Mouse (Mus musculus) lung, postnatal 25 days (tissue): Measurements from ENCODE around the gene Tex26.

ENCODE experiments used
- DNase-seq: peaks from one replicate; pipeline ENCODE4 v3.0.0; 2022; ENCODE audit warnings: low spot score

Tex26 gene

DNA sequence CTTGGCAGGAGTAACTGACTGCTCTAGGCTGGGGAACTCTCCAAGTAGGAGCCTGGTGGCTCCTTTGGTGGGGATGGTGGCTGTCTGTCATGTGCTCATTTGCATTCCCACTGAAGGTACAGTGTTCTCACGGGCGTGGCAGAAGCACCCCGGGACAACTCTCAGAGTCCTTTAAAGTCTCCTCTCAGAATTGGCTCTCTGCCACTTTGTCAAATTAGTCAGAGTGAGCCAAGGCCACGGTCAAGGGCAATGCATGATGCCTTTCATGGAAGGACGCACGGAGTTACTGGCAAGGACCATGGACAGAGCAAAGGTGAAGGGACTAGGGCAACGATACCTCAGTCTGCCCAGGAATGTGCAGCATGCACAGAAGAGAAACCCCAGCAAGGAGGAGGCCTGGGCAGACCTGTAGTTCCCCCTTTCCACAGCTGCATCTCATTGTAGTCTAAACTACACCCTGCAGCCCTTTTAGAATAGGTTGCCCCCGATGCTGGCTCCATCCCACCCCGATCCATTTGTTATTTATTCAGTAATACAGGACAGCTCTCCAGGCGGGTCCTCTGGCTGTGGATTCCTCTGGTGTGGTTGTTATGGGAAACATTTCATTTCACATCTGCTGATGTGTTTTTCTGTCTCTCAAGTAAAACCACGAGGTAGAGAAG, 49.0 kb downstream of the Tex26 start:
- DNase-seq: no peak

DNA sequence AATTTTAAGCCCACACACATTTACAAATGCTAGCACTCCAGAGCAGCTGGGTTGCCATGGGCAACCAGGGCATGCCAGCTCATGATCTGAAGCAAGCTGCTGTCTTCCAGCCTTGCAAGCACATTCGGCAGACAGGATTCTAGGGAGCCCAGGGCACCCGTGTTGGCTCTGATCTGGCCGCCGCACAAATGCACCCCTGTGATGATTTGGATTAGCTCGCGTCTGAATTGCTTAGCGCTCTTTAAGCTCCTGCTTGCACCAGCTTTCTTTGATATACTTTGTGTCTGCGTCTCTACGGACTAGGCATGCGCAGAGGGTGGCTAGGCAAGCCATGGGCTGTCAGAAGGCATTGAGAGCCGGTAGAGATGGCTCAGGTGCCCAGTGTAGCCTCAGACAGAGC, 49.7 kb downstream of the Tex26 start:
- no peak for DNase-seq

DNA sequence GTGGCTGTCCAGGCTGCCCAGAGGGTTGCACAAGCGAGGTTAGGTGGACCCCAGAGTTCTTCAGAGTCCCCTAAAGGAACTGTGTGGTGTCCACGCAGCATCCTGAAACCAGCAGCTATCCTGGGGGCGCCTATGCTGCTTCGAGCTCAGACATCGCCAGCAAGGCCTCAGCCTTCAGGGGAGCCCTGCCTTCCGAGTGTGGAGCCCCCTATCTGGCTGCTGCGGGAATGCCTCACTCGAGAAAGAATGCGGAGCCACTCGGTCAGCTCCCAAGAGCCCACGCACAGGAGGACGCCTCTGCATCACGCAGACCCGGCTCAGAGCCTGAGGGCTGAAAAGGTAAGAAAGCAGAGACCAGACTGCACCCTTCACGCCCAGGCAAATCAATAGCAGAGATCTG, 50.8 kb downstream of the Tex26 start:
- DNase-seq: no peak

DNA sequence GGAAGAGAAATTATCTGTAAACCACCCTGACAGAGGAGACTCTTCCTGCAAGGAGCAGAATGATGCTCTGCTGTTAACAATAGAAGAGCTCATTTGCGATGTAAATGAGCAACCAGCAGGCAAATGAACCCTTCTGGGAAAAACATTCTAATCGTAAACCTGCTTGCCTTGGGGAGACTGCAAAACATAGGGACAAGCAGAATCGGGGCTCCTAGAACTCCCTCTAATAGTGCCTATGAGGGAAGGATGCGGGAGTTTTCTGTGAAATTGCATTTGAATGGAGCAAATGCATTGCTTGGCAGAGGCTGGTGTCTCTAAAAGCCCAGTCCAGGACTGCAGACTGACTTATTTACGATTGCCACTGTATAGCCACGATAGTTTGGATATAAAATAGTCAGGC, 56.2 kb downstream of the Tex26 start:
- DNase-seq: no peak

DNA sequence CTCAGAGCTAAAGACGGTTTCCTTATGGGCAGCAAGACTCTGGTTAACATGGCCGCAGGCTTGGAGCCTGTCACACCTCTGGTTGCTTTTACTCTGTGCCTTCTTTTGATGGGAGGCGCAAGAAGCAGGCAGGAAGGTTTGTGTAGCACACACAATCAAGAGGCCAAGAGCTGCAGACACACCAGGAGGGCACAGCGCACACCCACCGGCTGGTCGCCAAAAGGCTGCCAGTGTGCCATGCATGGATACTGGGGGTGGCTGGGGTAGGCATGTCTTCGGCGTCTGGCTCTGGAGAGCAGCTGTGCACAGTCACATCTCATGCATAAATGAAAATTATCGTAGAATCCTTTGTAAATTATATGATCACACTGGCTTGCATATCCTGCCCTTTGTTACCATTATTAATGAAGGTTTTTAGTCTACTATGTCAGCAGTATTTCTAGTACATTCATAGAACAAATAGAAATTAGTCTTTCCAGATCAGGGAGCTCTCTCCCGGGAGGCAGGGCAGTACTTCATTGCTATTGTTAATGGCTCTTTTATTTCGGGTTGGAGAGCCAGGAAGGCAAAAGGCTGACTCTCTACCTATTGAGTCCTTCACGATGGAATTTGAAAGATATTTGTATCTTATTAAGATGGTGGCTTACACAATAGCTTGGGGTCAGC, 57.1 kb downstream of the Tex26 start:
- DNase-seq: no peak

DNA sequence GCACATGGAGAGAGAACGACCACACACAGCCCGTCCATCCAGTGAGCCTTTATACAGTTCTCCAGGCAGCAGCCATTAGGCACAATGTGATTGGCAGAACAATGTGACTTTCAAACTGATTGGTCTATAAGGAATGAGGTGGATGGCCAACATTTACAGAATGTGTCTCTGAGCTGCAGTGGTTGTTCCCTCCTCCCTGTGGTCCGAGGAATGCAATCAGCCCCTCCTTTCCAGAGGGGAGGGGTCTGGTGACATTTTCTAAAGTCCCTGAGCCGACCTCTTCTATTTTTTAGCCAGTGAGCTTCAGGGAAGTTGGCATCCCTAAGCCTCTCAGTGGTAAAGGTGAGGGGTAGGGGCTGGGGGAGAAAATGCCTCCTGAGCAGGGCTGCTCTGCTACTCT, 60.5 kb downstream of the Tex26 start:
- no peak for DNase-seq

DNA sequence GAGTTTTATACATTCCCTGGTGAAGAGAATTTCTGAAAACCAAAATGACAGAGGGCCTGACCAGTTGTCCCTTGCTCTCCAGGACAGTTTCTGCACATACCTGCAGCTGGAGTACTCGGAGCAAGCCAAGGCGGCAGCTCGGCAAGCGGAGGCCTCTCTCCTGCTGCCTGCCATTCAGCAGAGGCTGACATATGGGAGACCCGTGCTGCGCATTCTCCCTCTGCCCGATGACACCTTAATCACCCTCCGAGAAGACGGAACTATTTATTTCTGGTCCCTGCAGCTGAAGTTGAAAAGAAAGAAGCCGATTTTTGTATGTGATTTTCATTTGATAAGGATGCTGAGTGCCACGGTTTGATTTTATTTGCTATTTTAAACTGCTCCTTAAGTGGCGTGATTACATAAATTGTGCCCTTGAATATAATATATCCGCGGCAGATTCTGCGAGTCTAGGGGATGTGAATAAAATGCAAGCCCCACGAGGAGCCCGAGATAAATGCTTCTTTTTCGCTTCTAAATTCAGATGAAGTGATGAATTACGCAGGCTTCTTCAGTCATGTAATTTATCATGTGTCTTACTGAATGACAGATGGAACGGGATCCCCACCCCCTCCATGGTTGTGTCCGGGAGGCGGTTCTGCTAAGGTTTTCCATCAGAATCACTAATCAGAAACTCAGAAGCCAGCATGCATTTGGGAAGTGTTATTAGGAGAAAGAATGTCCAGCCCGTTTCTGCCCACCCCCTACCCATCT, 64.1 kb downstream of the Tex26 start:
- no peak for DNase-seq

DNA sequence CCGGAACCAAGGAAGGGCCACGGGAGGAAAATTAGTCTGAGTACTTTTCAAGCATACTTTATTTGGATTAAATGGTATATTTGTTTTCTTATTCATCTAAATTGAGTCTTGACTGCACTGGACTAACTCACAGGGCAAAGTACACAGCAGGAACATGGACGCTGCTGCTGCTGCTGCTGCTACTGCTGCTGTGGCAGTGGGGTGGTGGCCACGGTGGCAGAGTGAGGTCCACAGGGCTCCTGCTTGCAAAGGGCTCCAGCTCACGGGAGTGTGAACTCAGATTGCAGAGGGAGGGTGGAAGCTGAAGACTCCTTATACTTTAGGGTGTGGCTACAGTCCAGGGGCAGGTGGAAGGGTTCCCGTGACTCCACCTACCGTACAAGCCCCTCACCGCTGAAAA, 65.5 kb downstream of the Tex26 start:
- no peak for DNase-seq

DNA sequence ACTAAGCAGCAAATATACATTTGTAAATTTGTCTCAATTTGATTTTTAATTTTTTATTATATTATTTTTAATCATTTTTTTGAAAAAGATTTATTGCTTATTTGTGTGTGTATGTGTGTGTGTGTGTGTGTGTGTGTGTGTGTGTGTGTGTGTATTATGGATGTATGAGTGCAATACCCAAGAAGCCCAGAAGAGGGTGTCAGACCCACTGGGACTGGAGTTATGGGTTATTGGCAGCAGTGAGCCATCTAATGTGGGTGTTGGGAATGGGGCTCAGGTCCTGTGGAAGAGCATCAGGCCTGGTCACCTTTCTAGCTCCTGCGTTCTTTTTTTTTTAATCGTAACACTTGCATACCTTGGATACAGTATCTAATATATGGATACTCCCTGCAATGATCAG, 66.6 kb downstream of the Tex26 start:
- DNase-seq: no peak

DNA sequence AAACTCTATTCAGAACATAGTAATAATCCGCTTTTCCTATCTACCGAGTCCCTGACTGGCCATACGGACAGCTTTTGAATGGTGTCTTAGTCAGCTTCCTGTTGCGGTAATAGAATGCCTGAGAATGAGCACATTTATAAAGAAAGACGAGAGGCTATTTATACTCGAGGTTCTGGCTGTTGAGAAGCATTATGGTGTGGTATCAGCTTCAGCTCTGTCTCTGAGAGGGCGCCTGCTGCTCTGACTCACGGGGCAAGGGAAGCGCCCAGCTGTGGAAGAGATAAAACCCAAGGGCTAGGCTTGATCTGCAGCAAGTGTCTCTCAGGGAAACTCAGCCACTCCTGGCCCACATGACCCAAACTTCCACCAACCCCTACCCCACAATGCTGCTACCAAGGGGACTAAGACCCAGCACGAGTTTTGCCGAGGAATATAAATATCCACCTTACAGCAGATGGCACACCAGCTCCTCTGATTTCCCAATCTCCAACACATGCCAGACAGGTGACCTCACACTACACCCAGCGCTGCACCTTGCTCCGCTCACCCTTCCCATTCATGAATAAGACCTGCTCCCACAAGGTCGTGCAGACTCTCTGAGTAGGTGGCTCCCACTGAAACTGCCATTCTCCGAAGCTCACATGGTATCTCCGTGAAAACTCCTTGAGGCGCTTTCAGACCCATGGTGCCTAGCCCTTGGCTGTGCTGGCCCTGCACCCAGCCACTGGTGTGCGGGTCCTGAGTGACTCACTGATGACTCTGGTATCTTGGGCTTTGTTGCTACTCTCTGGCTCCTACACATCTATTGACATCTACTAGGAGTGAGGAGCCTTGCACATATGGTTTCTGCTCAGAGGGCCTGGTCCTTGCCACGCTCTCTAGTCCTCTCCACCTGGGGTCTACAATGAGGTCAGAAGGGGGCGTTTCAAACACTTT, 68.9 kb downstream of the Tex26 start:
- DNase-seq: no peak

DNA sequence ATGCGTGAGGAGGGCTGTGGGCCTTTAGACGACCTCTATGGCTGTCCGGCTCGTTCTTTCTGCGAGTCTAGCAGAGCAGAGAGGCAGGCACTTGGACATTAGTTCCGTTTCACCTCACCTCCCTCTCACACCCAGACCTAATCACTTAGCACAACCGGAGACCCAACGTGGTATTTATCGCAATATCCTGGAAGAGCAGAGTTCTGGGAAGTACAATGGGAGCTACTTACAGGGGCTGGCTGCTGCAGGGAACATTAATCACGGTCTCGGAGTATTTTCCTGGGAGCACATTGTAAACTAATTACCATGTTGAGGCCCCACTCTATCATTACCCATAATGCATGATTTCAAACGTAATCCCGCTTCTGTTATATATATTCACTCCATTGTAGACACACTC, 70.9 kb downstream of the Tex26 start:
- DNase-seq: no peak

DNA sequence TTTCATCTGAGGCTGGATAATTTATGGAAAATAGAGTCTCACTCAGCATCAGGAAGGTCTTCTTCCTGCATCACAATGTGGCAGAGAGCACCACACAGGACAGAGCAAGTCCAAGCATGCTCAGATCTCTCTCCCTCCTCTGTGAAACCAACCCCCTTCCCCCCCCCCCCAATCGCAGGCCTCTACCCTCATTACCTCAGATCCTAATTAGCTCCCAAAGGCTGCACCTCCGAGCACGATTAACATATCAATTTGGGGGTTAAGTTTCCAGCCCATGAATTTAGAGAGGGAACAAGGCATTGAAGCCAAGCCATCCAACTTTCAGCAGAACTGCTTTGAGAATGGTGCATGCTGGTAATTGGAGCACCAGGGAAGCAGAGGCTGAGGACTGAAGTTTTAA, 73.2 kb downstream of the Tex26 start:
- DNase-seq: no peak

DNA sequence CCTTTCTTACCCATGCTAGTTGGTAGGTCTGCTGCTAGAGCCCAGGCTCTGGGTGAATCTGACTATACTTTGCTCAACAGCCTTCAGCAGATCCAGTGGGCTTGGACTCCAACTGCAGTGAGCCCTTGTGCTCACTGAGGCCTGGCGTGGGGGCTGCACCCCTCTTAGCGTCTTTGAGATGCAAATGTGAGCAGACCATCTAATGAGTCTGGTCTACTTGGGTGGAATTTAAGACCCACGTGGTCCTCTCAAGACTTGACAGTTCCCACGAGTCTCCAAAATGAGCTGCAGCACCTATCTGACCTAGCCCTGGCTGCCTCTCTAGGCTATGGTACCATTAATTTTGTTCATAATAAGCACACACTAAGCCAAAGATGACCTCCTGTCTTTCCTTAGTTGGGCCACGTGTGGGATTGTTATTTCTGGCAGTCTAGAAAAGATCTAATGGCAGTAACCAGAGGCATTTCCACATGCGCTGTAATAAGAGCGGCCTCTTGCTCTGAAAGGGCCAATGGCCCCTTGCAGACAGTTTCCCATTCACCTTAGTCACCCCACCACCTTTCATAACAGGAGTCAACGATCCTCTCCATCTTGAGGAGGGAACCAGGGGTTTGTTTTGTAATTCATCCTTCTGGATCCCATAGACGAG, 74.1 kb downstream of the Tex26 start:
- no peak for DNase-seq

DNA sequence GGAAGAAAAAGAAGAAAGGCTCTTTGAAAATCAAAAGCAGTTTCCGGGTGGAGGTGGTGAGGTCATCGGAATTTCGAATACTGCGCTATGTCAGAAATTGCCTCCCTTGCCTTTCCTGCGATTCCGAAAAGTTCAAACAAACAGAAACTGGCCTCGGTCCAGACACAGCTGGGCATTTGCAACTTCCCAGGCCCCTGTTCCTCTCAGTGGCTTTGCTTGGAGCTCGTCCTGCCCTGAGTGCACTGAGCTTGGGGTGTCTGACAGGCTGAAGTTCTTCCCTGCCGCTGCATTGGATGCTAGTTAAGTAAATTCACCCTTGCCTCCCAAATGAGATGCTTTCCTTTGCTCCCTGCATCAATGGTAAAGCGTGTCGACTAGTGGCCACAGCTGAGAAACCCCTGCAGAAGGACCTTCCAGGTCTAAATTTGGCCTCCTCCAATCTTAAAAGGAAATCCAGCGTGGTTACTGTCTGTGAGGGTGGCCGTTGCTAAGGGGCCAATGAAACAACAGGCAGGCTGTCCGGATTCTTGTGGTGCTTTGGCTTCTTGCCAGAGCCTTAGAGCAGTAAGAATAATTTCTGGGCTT, 74.7 kb downstream of the Tex26 start:
- peak; percentile 34 for DNase-seq

DNA sequence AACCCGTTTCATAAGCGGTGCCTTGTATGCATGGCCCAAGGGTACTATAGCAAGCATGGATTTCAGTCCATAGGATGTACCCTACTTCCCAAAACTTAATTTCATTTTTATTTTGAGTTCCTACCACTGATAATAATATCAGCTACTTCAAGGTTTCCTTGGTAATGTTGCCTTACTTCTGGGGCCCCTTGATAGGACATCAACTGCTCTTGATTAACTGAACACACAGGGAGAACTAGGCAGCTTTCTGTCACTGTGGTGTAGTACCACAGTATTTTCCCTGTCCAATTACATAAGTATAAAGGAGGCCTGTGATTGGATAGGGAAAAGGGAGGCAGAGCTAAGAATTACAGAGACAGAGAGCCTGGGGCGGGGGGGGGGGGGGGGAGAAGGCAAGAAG, 75.4 kb downstream of the Tex26 start:
- no peak for DNase-seq

DNA sequence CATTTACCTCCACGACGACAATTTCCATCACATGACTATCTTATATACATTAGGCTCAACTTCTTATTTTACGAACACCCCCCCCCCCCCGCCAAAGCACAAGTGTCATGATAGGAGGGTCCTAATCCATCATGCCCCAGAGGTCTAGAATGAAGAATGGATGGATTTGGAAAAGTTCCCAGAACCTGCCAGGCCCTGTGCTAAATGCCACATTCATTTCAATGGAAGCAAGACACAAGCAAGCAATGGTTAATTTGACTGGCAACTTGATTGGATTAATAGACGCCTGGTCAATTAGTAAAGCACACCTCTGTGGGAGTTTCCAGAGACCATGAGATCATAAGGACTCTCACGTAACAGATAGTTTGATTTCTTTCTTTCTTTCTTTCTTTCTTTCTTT, 77.7 kb downstream of the Tex26 start:
- no peak for DNase-seq
